Mouse (Mus musculus): Measurements from ENCODE around the gene Olfr550. TPM values are rescaled to one million over a fixed set of nuclear protein-coding genes. Genes with fewer than 3 reads are reported as not detected.
"Not testable (repeated sequence)": the region's sequence is repeated elsewhere in the genome, so short reads cannot be mapped to it uniquely, and the experiment has no call there.

Olfr550 gene
- polyA plus RNA-seq, 1 experiment from 2014 or later: not detected

DNA sequence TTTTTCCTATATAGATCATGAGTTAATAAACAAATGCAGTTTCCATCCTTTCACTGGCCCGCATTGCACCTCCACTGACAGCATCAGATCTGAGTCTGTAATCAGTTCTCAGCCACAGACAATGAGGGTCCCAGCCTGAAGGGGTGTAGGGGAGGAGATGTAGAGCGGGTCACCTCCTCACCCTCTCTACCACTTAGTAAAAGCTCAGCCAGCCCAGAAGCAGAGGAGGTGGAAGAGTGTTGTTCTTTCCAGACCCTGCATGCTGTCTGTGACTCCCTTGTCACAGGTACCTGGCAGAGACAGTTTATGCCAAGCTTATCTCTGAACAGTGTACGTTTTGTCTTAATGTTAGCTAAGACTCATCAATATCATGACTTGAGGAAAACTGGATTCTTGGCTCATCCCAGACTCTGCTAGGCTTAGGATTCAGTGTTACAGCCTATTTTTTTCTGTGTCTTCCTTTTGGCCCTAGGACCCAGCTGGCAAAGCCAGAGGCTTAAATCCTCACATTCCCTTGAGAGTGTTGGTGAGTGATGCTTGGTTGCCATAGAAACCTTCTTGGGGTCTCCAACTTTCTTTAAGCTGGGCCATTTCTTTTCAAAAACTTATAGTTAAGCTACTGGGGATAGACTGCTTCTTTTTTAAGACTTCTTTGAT is 2.1 kb downstream of the Olfr550 start:
- Histone ChIP-seq H3K36me3 (ENCODE audit: control insufficient read depth, insufficient read depth, low read length) (no peaks in the 10 kb centered on the region), H3K9ac (replicated peaks; ENCODE audit: low read depth, low read length) (no peak overlapping the region), H3K4me3 (ENCODE audit: low read depth, low read length) (no peak overlapping the region), H3K4me2 (ENCODE audit: low read depth, low read length) (no peak overlapping the region), H3K9me3 (ENCODE audit: control insufficient read depth, low read length) (no peaks in the 10 kb centered on the region), H3K4me1 (ENCODE audit: control insufficient read depth, insufficient read depth, low read length) (no peaks in the 10 kb centered on the region), H3K27me3 (ENCODE audit: control insufficient read depth, insufficient read depth, low read length) (no peaks in the 10 kb centered on the region), H3K27ac (ENCODE audit: low read depth, low read length) (no peak overlapping the region)
- 71% methylated on average over 3 of the region's 3 CpGs for WGBS
- ATAC-seq (ENCODE audit: low read depth): no peak; the same call in 1 of the 2 replicates

DNA sequence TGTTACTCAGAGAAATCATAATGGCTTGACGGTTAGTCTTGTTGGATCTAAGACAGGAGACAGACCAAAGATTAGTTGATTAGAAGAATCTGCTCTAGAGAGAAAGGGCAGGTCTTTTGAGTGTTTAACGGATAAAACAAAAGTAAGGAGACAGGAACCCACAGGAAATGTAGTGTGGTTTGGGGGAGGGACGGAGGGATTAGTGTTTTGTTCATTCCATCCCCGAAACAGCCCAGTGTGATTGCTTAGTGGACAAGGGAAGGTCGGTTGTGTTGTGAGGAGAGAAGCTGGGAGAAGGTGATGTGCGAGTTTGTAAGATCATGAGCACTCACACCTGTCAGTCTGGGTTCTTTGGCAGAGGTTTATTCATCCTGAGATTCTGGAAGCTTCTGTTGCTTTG is 4.8 kb downstream of the Olfr550 start:
- WGBS: 81% methylated on average over 6 of the region's 6 CpGs
- no peak for ATAC-seq (ENCODE audit: low read depth)
- H3K4me1 ChIP-seq (ENCODE audit: control insufficient read depth, insufficient read depth, low read length): no peaks in the 10 kb centered on the region

DNA sequence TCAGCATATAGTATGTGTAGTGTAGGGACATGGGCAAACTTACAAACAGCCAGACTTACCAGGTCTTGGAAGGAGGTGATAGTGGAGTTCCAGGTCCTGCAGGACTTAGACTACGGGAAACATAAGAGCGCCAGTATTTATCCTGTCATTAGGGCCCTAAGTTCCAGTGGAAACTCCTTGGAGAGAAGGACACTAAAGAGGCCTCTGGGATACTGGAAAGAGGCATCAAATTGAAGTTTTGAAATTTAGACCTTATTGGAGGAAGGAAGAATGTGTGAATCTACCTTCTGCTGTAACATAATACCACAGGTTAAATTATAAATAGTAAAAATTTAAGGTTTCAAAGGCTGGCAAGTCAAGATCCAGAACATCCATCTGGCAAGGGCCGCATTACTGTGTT is 20.5 kb downstream of the Olfr550 start, which contains the start of gene Olfr551:
Gene Olfr551, minus strand, starts transcription at position 101 of the 400 bp plus-strand sequence.
- no peak for ATAC-seq (ENCODE audit: low read depth)
- Histone ChIP-seq H3K4me1 (ENCODE audit: control insufficient read depth, insufficient read depth, low read length) (no peaks in the 10 kb centered on the region), H3K27me3 (ENCODE audit: control insufficient read depth, insufficient read depth, low read length) (no peaks in the 10 kb centered on the region), H3K9ac (replicated peaks; ENCODE audit: low read depth, low read length) (no peak within 1 kb of the TSS), H3K27ac (ENCODE audit: low read depth, low read length) (no peak within 1 kb of the TSS), H3K36me3 (ENCODE audit: control insufficient read depth, insufficient read depth, low read length) (no peaks in the 10 kb centered on the region), H3K4me2 (ENCODE audit: low read depth, low read length) (no peak within 1 kb of the TSS), H3K4me3 (ENCODE audit: low read depth, low read length) (no peak within 1 kb of the TSS), H3K9me3 (ENCODE audit: control insufficient read depth, low read length) (no peaks in the 10 kb centered on the region)
- 94% methylated on average over 3 of the region's 3 CpGs for WGBS

More for the DNA sequence above, 4.8 kb downstream of the Olfr550 start:
- Histone ChIP-seq H3K9ac (replicated peaks; ENCODE audit: low read depth, low read length) (no peak overlapping the region), H3K4me2 (ENCODE audit: low read depth, low read length) (no peak overlapping the region), H3K9me3 (ENCODE audit: control insufficient read depth, low read length) (no peaks in the 10 kb centered on the region), H3K4me3 (ENCODE audit: low read depth, low read length) (no peak overlapping the region), H3K36me3 (ENCODE audit: control insufficient read depth, insufficient read depth, low read length) (no peaks in the 10 kb centered on the region), H3K27ac (ENCODE audit: low read depth, low read length) (no peak overlapping the region), H3K27me3 (ENCODE audit: control insufficient read depth, insufficient read depth, low read length) (no peaks in the 10 kb centered on the region)

DNA sequence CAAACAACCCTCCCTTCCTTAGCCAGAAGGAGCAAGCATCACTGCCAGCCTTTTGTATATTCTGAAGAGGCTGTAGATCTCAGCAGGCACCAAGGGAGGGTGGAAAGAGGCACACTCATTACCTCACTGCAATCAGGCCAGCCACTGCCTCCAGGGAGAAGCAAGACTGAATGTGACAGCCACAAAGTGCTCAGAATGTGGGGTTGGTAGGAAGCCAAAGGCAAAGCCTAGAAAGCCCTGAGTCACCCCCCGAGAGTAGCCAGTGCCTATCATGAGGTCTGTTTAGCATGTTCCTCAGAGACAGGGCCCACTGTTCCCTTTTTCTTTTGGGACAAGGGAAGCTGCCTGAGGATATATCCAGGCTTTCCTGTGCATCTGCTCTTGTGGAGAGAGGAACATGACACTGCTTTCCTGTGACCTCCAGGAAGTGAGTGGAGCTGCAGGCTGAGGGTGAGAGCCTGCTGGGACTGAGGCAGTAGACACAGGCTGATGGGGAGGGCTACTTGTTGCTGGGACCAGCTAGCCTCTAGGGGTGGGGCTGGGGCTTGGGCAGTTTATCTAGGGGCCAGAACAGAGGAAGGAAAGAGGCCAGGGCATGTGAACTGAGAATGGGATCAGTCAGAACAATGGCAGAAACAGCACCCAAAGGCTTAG is 26.3 kb downstream of the Olfr550 start, which contains the start of gene Olfr552:
Gene Olfr552, plus strand, starts transcription at position 393 of the 654 bp plus-strand sequence.
- Histone ChIP-seq H3K36me3 (ENCODE audit: control insufficient read depth, insufficient read depth, low read length) (no peaks in the 10 kb centered on the region), H3K9me3 (ENCODE audit: control insufficient read depth, low read length) (no peaks in the 10 kb centered on the region)
- no peak for ATAC-seq (ENCODE audit: low read depth)

DNA sequence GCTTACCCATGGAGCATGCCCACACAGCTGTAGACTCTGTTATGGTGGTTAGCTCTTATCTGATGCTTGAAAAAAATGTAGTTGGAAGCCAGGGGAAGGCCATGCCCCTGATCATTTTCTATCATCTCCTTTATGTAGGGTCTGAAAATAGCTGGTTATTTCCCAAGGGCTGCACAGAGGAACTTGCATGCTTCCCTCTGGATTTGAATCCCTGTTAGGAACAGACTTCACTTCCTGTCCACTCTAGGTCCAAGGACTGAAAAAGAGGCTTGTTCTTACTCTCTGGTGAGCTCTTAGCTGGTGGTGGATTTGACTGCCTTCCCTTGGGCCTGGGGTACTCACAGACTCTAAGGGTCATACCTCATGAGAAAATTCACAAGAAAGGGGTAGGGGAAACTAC is 46.9 kb downstream of the Olfr550 start, which contains the start of gene Olfr553:
Gene Olfr553, minus strand, starts transcription at position 101 of the 400 bp plus-strand sequence.
- H3K27me3 ChIP-seq (ENCODE audit: control insufficient read depth, insufficient read depth, low read length): no peaks in the 10 kb centered on the region
- no peaks in the 10 kb centered on the region for H3K36me3 ChIP-seq (ENCODE audit: control insufficient read depth, insufficient read depth, low read length)
- H3K27ac ChIP-seq (ENCODE audit: low read depth, low read length): no peak within 1 kb of the TSS
- H3K9ac ChIP-seq (replicated peaks; ENCODE audit: low read depth, low read length): no peak within 1 kb of the TSS
- ATAC-seq (ENCODE audit: low read depth): no peak
- no peak within 1 kb of the TSS for H3K4me2 ChIP-seq (ENCODE audit: low read depth, low read length)
- no peaks in the 10 kb centered on the region for H3K4me1 ChIP-seq (ENCODE audit: control insufficient read depth, insufficient read depth, low read length)
- H3K9me3 ChIP-seq (ENCODE audit: control insufficient read depth, low read length): no peaks in the 10 kb centered on the region
- no peak within 1 kb of the TSS for H3K4me3 ChIP-seq (ENCODE audit: low read depth, low read length)

More for the DNA sequence above, 26.3 kb downstream of the Olfr550 start, which contains the start of gene Olfr552:
- no peak within 1 kb of the TSS for H3K9ac ChIP-seq (replicated peaks; ENCODE audit: low read depth, low read length)
- no peaks in the 10 kb centered on the region for H3K4me1 ChIP-seq (ENCODE audit: control insufficient read depth, insufficient read depth, low read length)
- H3K27me3 ChIP-seq (ENCODE audit: control insufficient read depth, insufficient read depth, low read length): no peaks in the 10 kb centered on the region
- H3K4me2 ChIP-seq (ENCODE audit: low read depth, low read length): no peak within 1 kb of the TSS
- H3K4me3 ChIP-seq (ENCODE audit: low read depth, low read length): no peak within 1 kb of the TSS
- no peak within 1 kb of the TSS for H3K27ac ChIP-seq (ENCODE audit: low read depth, low read length)
- 72% methylated on average over 1 of the region's 1 CpGs for WGBS

DNA sequence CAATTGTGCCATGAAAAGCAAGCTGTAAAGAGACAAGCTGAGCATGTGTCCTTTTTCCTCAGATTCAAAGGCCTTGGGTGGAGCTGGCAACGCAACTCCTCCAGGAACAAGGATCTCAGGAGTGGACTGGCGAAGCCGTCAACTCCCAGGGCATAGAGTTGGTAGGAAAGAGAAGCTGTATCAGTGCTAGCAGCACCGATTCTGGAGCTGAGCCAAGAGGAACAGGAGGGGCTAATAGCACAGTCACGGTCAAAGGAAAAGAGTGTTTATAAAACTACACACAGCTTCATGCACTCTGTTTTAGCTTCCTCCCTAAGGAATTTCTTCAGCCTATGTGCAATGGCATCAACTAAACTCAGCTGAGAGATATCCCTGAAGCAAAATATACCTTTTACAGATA is 48.4 kb downstream of the Olfr550 start:
- H3K9me3 ChIP-seq (ENCODE audit: control insufficient read depth, low read length): no peaks in the 10 kb centered on the region
- no peak for ATAC-seq (ENCODE audit: low read depth)
- 67% methylated on average over 5 of the region's 5 CpGs for WGBS
- H3K27ac ChIP-seq (ENCODE audit: low read depth, low read length): no peak overlapping the region
- H3K4me1 ChIP-seq (ENCODE audit: control insufficient read depth, insufficient read depth, low read length): no peaks in the 10 kb centered on the region
- no peaks in the 10 kb centered on the region for H3K27me3 ChIP-seq (ENCODE audit: control insufficient read depth, insufficient read depth, low read length)
- H3K4me2 ChIP-seq (ENCODE audit: low read depth, low read length): no peak overlapping the region
- no peak overlapping the region for H3K9ac ChIP-seq (replicated peaks; ENCODE audit: low read depth, low read length)
- H3K4me3 ChIP-seq (ENCODE audit: low read depth, low read length): no peak overlapping the region
- H3K36me3 ChIP-seq (ENCODE audit: control insufficient read depth, insufficient read depth, low read length): no peaks in the 10 kb centered on the region

DNA sequence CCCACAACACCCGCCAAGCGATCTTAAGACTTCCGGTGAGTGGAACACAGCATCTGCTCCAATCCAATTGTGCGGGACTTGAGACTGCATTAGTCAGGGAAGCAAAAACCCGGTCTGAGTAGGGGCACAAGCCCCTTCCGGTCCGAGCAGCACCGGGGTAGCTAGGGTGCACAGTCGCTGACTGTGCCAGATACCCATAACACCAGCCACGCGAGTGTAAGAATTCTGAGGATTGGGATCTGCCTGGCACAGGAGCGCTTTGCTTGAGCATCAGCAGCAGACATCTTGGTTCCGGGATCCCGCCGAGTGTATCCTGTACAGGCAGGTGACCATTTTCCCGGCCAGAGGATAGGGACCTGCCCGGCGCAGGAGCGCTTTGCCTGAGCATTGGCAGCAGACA is 49.1 kb downstream of the Olfr550 start:
- 89% methylated on average over 15 of the region's 19 CpGs for WGBS
- ATAC-seq (ENCODE audit: low read depth): not testable (repeated sequence)

More for the DNA sequence above, 49.1 kb downstream of the Olfr550 start:
- not testable (repeated sequence) for H3K4me3 ChIP-seq (ENCODE audit: low read depth, low read length); H3K27me3 ChIP-seq (ENCODE audit: control insufficient read depth, insufficient read depth, low read length); H3K27ac ChIP-seq (ENCODE audit: low read depth, low read length); H3K4me1 ChIP-seq (ENCODE audit: control insufficient read depth, insufficient read depth, low read length); H3K4me2 ChIP-seq (ENCODE audit: low read depth, low read length); H3K36me3 ChIP-seq (ENCODE audit: control insufficient read depth, insufficient read depth, low read length); H3K9ac ChIP-seq (replicated peaks; ENCODE audit: low read depth, low read length); H3K9me3 ChIP-seq (ENCODE audit: control insufficient read depth, low read length)

Other genes with a start within 250 kb of the Olfr550 start
- gene Rrm1, start 129.7 kb upstream of the Olfr550 start, polyA plus RNA-seq (2014; fragmentation: Nextera tagmentation; extraction: Ambion mirVana): 35.3 and 37.6 TPM in 2 replicates
- gene Olfr543, start 89.8 kb upstream of the Olfr550 start, polyA plus RNA-seq (2014; fragmentation: Nextera tagmentation; extraction: Ambion mirVana): 0.80 and 1.3 TPM in 2 replicates
- 0.12 and 0.21 TPM in 2 replicates for gene Olfr544, start 83.1 kb upstream of the Olfr550 start, polyA plus RNA-seq (2014; fragmentation: Nextera tagmentation; extraction: Ambion mirVana)
- 0.19 and 0.37 TPM in 2 replicates for gene Olfr545, start 71.9 kb upstream of the Olfr550 start, polyA plus RNA-seq (2014; fragmentation: Nextera tagmentation; extraction: Ambion mirVana)
- not detected in 2 replicates for gene Olfr547, start 36.7 kb upstream of the Olfr550 start, polyA plus RNA-seq (2014; fragmentation: Nextera tagmentation; extraction: Ambion mirVana)
- gene Olfr548-ps1, start 30.5 kb upstream of the Olfr550 start, polyA plus RNA-seq (2014; fragmentation: Nextera tagmentation; extraction: Ambion mirVana): not detected in 2 replicates
- not detected in 2 replicates for gene Olfr549, start 21.6 kb upstream of the Olfr550 start, polyA plus RNA-seq (2014; fragmentation: Nextera tagmentation; extraction: Ambion mirVana)
- gene Trim21, start 6.0 kb upstream of the Olfr550 start, polyA plus RNA-seq (2014; fragmentation: Nextera tagmentation; extraction: Ambion mirVana): 0.11 and 0.58 TPM in 2 replicates
- not detected in 2 replicates for gene Olfr551, start 20.4 kb downstream of the Olfr550 start, polyA plus RNA-seq (2014; fragmentation: Nextera tagmentation; extraction: Ambion mirVana)
- gene Olfr552, start 26.3 kb downstream of the Olfr550 start, polyA plus RNA-seq (2014; fragmentation: Nextera tagmentation; extraction: Ambion mirVana): not detected in 2 replicates
- not detected in 2 replicates for gene Olfr553, start 46.8 kb downstream of the Olfr550 start, polyA plus RNA-seq (2014; fragmentation: Nextera tagmentation; extraction: Ambion mirVana)
- not detected in 2 replicates for gene Olfr554, start 67.0 kb downstream of the Olfr550 start, polyA plus RNA-seq (2014; fragmentation: Nextera tagmentation; extraction: Ambion mirVana)
- not detected in 2 replicates for gene Olfr555, start 87.4 kb downstream of the Olfr550 start, polyA plus RNA-seq (2014; fragmentation: Nextera tagmentation; extraction: Ambion mirVana)
- not detected in 2 replicates for gene Olfr556, start 93.5 kb downstream of the Olfr550 start, polyA plus RNA-seq (2014; fragmentation: Nextera tagmentation; extraction: Ambion mirVana)
- 8.0 and 8.7 TPM in 2 replicates for gene Trim68, start 115.9 kb downstream of the Olfr550 start, polyA plus RNA-seq (2014; fragmentation: Nextera tagmentation; extraction: Ambion mirVana)
- not detected in 2 replicates for gene Olfr557, start 124.5 kb downstream of the Olfr550 start, polyA plus RNA-seq (2014; fragmentation: Nextera tagmentation; extraction: Ambion mirVana)
- gene Olfr558, start 130.8 kb downstream of the Olfr550 start, polyA plus RNA-seq (2014; fragmentation: Nextera tagmentation; extraction: Ambion mirVana): 0.12 and 0.36 TPM in 2 replicates
- gene Olfr33, start 147.6 kb downstream of the Olfr550 start, polyA plus RNA-seq (2014; fragmentation: Nextera tagmentation; extraction: Ambion mirVana): not detected in 2 replicates
- gene Olfr559, start 156.0 kb downstream of the Olfr550 start, polyA plus RNA-seq (2014; fragmentation: Nextera tagmentation; extraction: Ambion mirVana): not detected in 2 replicates
- not detected in 2 replicates for gene Olfr560, start 187.9 kb downstream of the Olfr550 start, polyA plus RNA-seq (2014; fragmentation: Nextera tagmentation; extraction: Ambion mirVana)
- gene Olfr78, start 188.0 kb downstream of the Olfr550 start, polyA plus RNA-seq (2014; fragmentation: Nextera tagmentation; extraction: Ambion mirVana): 0.19 TPM in 1 of 2 replicates, not detected in the other
- gene Olfr561, start 199.8 kb downstream of the Olfr550 start, polyA plus RNA-seq (2014; fragmentation: Nextera tagmentation; extraction: Ambion mirVana): not detected in 2 replicates
- not detected in 2 replicates for gene Olfr564, start 232.0 kb downstream of the Olfr550 start, polyA plus RNA-seq (2014; fragmentation: Nextera tagmentation; extraction: Ambion mirVana)

All from neural tube, embryonic 14.5 days (tissue).